Comparison of ENCODE assay signal across 14 mouse cellular contexts in the genomic region with DNA sequence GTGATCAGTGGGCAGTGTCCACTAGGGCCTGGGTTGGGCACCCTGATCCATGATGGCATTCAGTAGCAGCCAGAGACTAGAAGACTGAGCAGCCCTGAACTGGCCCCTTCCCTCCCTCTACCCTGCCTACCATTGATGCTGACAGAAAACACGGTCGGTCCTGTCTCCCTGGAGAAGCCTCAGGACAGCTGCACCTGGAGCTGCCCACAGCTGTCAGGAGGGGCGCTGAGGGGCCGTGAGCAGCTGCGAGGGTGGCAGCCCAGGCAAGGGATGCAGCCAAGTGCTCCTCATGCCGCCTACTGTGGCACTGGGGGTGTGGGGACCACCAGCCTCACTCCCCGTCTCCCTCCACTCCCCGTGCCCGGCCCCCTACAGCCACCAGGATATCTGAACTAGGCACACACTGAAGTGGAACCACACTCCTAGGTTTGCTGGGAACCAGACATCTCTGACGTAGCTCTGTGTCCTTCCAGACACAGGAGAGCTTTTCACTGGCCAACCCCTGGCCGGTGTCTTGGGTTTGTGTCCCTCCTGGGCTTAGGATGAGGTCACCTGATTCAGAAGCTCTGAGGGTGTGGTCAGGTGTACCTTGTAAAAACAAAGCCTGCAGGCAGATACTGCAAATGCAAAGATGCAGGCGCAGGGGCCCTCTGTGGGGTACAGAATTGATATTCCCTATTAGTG.
DNase-seq lines count a peak whose midpoint lies in the region; ATAC-seq and TF ChIP-seq lines count a peak whose summit lies in the region.
"Had no signal": no experiment of that assay in that cellular context is flagged by ENCODE, and none has a peak within 500 bp of the region (broad histone marks: within the 10 kb centered on the region; RNA-seq: fewer than 3 reads in every experiment).

No protein-coding gene starts in this region.

- H3K4me2 ChIP-seq in hindbrain, embryonic 14.5 days (replicated peaks): no peak overlapping the region
- no peak overlapping the region for H3K4me2 ChIP-seq in neural tube, embryonic 11.5 days (ENCODE audit: low read depth)
- no peak overlapping the region for H3K4me2 ChIP-seq in limb, embryonic 11.5 days (ENCODE audit: low read depth, severe bottlenecking)
- no peak overlapping the region for H3K4me2 ChIP-seq in stomach, postnatal 0 days (replicated peaks; ENCODE audit: low read depth)

- 0 out of 2 replicates have a peak, but pooled peaks cover 2% of the 10 kb centered on the region for H3K9me3 ChIP-seq in hindbrain, embryonic 10.5 days
- H3K9me3 ChIP-seq in hindbrain, embryonic 14.5 days (ENCODE audit: control insufficient read depth, low read length): no peaks in the 10 kb centered on the region
- H3K9me3 ChIP-seq in neural tube, embryonic 11.5 days (ENCODE audit: control insufficient read depth, low read length): no peaks in the 10 kb centered on the region
- H3K9me3 ChIP-seq in limb, embryonic 11.5 days (ENCODE audit: control insufficient read depth, low read length): no peaks in the 10 kb centered on the region
- H3K9me3 ChIP-seq in stomach, postnatal 0 days (ENCODE audit: control insufficient read depth, low read length): no peaks in the 10 kb centered on the region

- H3K27ac ChIP-seq in hindbrain, embryonic 10.5 days: peak overlapping the region; percentile 68
- no peak overlapping the region for H3K27ac ChIP-seq in hindbrain, embryonic 14.5 days
- peak overlapping the region; percentile 62 for H3K27ac ChIP-seq in neural tube, embryonic 11.5 days (ENCODE audit: low read depth, low read length)
- no peak overlapping the region; the same call in 1 of the 2 replicates for H3K27ac ChIP-seq in limb, embryonic 11.5 days (replicated peaks; ENCODE audit: low read depth, low read length)
- no peak overlapping the region; the same call in 1 of the 2 replicates for H3K27ac ChIP-seq in stomach, postnatal 0 days (replicated peaks)

- H3K4me1 ChIP-seq in hindbrain, embryonic 10.5 days (replicated peaks): peaks cover 28% of the 10 kb centered on the region
- H3K4me1 ChIP-seq in hindbrain, embryonic 14.5 days (replicated peaks; ENCODE audit: control insufficient read depth, insufficient read depth, low read length): no peaks in the 10 kb centered on the region
- H3K4me1 ChIP-seq in neural tube, embryonic 11.5 days (ENCODE audit: control insufficient read depth, insufficient read depth, low read length): peaks cover 12% of the 10 kb centered on the region
- H3K4me1 ChIP-seq in limb, embryonic 11.5 days (ENCODE audit: control insufficient read depth, insufficient read depth, low read length): peaks cover 14% of the 10 kb centered on the region
- H3K4me1 ChIP-seq in stomach, postnatal 0 days (replicated peaks; ENCODE audit: control insufficient read depth, insufficient read depth): peaks cover 4% of the 10 kb centered on the region; the same call in 1 of the 2 replicates

- H3K27me3 ChIP-seq in hindbrain, embryonic 10.5 days (ENCODE audit: insufficient read depth, poor library complexity, severe bottlenecking): no peaks in the 10 kb centered on the region
- no peaks in the 10 kb centered on the region for H3K27me3 ChIP-seq in hindbrain, embryonic 14.5 days (ENCODE audit: control insufficient read depth, insufficient read depth, low read length)
- no peaks in the 10 kb centered on the region for H3K27me3 ChIP-seq in neural tube, embryonic 11.5 days (ENCODE audit: control insufficient read depth, insufficient read depth, low read length)
- H3K27me3 ChIP-seq in limb, embryonic 11.5 days (ENCODE audit: control insufficient read depth, insufficient read depth, low read length): no peaks in the 10 kb centered on the region
- no peaks in the 10 kb centered on the region for H3K27me3 ChIP-seq in stomach, postnatal 0 days (ENCODE audit: control insufficient read depth, insufficient read depth, low read length)

- 79% methylated on average over 12 of the region's 12 CpGs for WGBS in hindbrain, embryonic 10.5 days
- WGBS in hindbrain, embryonic 14.5 days: 62% methylated on average over 12 of the region's 12 CpGs
- WGBS in neural tube, embryonic 11.5 days: 55% methylated on average over 12 of the region's 12 CpGs
- WGBS in limb, embryonic 11.5 days: 60% methylated on average over 12 of the region's 12 CpGs
- 42% methylated on average over 12 of the region's 12 CpGs for WGBS in stomach, postnatal 0 days

- no peak for ATAC-seq in hindbrain, embryonic 14.5 days (ENCODE audit: low FRiP score)
- ATAC-seq in neural tube, embryonic 11.5 days (ENCODE audit: insufficient read depth, low FRiP score, low TSS enrichment): peak; percentile 16; the same call in 1 of the 2 replicates
- peak; percentile 44; the same call in 1 of the 2 replicates for ATAC-seq in limb, embryonic 11.5 days (ENCODE audit: insufficient number of reproducible peaks, low FRiP score, low TSS enrichment, low read depth)
- peak; percentile 58 for ATAC-seq in stomach, postnatal 0 days (ENCODE audit: low FRiP score, low TSS enrichment)
- ATAC-seq: forebrain, embryonic 14.5 days had no signal

- no peak for TF ChIP-seq EP300 in stomach, postnatal 0 days (optimal IDR thresholded peaks at IDR 0.05)

- no peak for TF ChIP-seq CTCF in stomach, postnatal 0 days (IDR thresholded peaks at IDR 0.05; ENCODE audit: low read depth)

- H3K9ac ChIP-seq in hindbrain, embryonic 14.5 days: no peak overlapping the region
- H3K9ac ChIP-seq in neural tube, embryonic 11.5 days (ENCODE audit: low read length): no peak overlapping the region; the same call in 1 of the 2 replicates
- no peak overlapping the region for H3K9ac ChIP-seq in limb, embryonic 11.5 days (ENCODE audit: low read length)
- no peak overlapping the region for H3K9ac ChIP-seq in stomach, postnatal 0 days (ENCODE audit: low read length)

- no peak for DNase-seq in hindbrain, embryonic 10.5 days (ENCODE audit: low spot score)
- DNase-seq in hindbrain, embryonic 14.5 days (ENCODE audit: low spot score): no peak
- DNase-seq in neural tube, embryonic 11.5 days (ENCODE audit: low spot score): no peak
- no peak for DNase-seq in neural tube, embryonic 10.5 days (ENCODE audit: extremely low spot score, low spot score)
- DNase-seq in limb, embryonic 11.5 days (ENCODE audit: low spot score): no peak
- peak; percentile 22 for DNase-seq in stomach, postnatal 0 days (ENCODE audit: low spot score)
- no peak for DNase-seq in right cerebral cortex, postnatal 4 days
- DNase-seq in right cerebral cortex, postnatal 14 days: no peak
- DNase-seq: B cell, adult 2 months; cerebellum, postnatal 36 days; heart, adult 18-20 months; lung, adult 2 months; right cerebral cortex, postnatal 25 days had no signal

- H3K4me3 ChIP-seq in hindbrain, embryonic 10.5 days: no peak overlapping the region
- H3K4me3 ChIP-seq in hindbrain, embryonic 14.5 days (replicated peaks; ENCODE audit: low read length): no peak overlapping the region
- H3K4me3 ChIP-seq in neural tube, embryonic 11.5 days (ENCODE audit: low read depth, low read length): no peak overlapping the region
- no peak overlapping the region for H3K4me3 ChIP-seq in limb, embryonic 11.5 days (ENCODE audit: low read depth, low read length)
- no peak overlapping the region for H3K4me3 ChIP-seq in stomach, postnatal 0 days (ENCODE audit: low read depth, low read length)

- H3K36me3 ChIP-seq in hindbrain, embryonic 10.5 days: peaks cover 45% of the 10 kb centered on the region
- no peaks in the 10 kb centered on the region for H3K36me3 ChIP-seq in hindbrain, embryonic 14.5 days (replicated peaks; ENCODE audit: control insufficient read depth, insufficient read depth)
- H3K36me3 ChIP-seq in neural tube, embryonic 11.5 days (ENCODE audit: control insufficient read depth, insufficient read depth, low read length): no peaks in the 10 kb centered on the region
- H3K36me3 ChIP-seq in limb, embryonic 11.5 days (ENCODE audit: control insufficient read depth, insufficient read depth, low read length): peaks cover 3% of the 10 kb centered on the region; the same call in 1 of the 2 replicates
- H3K36me3 ChIP-seq in stomach, postnatal 0 days (ENCODE audit: control insufficient read depth, insufficient read depth, low read length): no peaks in the 10 kb centered on the region; the same call in 1 of the 2 replicates

Comparison
In these comparisons a context has a peak if more than half of its experiments do, and no peak if none do; other contexts are left out.
1. H3K27ac ChIP-seq: peak in hindbrain, embryonic 10.5 days (single experiment) and neural tube, embryonic 11.5 days (single experiment); none in hindbrain, embryonic 14.5 days (single experiment), limb, embryonic 11.5 days (single experiment) and stomach, postnatal 0 days (single experiment).